Mouse (Mus musculus) left cerebral cortex, postnatal 10 days (tissue): ENCODE data around the gene Tnrc18. TPM values are rescaled to one million over a fixed set of nuclear protein-coding genes. Genes with fewer than 3 reads are reported as not detected.

Experiments
- DNase-seq, 2 experiments: peaks; one replicate each; pipeline ENCODE4 v3.0.0; 2021 to 2022; ENCODE audit warnings: low spot score in 2 of 2, mixed read lengths in 1 of 2; ENCODE audit errors: extremely low spot score in 1 of 2
- intact Hi-C: fragments of 180-260 bp; cut with DNase I; formaldehyde crosslinking; loops from one replicate; pipeline ENCODE4 v1.15.1; 2025
- total RNA-seq, 2 experiments: library from RNA; stranded (reverse); gene quantifications; 2 replicates each; pipeline ENCODE4 v1.2.3; 2021

The Tnrc18 gene
- total RNA-seq, 2 experiments from 2014 or later, result 166 to 177 TPM

DNA sequence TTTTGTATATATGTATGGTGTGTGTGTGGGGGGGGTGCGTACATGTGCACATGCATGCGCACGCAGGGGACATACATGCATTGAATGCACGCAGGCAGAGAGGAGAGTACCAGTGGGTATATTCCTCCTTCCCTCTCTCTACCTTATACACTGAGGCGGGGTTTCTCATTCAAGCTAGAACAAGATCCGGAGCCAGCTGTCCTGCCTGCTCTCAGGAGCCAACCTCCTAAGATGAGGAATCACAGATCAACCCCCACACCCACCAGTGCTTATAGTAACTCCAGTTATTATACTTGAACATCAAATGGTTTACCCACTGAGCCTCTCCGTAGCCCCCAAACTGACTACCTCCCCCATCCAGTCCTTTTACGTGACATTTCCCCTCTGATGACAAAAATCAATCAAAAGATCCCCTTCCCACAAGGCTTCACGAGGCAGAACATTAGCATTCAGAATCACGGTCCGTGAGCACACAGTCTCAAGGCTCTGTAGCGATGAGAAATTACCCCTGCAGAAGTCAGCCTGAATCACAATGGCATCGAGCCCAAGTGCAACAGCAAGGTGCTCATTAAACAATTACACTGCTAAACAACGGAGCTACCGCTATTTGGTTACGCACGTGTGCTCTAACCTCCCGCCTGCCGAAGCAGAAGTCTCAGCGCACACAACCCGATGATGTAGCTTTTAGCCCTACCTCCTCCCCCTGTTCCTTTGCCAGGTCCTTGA, 55.2 kb downstream of the Tnrc18 start:
- intact Hi-C loops, result no loop called here
- DNase-seq, result no peak

DNA sequence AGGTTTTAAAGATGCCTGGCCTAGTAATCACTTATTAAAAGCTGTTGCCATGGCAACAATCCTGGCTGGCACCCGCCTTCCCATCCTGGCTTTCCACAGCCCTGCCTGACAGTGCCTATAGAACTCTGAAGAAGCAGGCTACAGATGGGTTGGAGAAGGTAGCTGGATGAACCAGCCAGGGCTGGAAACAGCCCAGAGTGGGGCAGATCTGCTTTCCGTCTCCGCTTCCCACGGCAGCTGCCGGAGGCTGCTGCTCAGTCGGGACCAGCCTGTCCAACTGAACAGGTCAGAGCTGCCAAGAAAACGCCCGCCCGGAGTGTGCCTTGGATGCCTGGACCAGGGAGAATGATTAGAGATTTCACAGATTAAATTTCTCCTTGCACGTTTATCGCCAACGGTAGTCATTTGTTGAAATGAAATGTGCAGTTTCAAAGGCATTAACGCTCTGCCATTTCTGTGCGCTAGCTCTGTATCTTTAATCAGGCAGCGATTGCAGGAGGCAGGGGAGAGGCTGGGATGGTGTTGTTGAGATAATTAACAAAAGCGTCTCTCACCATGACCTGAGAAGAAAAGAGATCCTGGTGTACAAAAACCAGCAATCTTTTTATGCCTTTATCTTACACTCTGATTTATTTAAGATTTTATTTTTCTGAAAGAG, 56.0 kb downstream of the Tnrc18 start:
- intact Hi-C loops, result no loop called here
- peak; percentile 74 to 75 for DNase-seq

DNA sequence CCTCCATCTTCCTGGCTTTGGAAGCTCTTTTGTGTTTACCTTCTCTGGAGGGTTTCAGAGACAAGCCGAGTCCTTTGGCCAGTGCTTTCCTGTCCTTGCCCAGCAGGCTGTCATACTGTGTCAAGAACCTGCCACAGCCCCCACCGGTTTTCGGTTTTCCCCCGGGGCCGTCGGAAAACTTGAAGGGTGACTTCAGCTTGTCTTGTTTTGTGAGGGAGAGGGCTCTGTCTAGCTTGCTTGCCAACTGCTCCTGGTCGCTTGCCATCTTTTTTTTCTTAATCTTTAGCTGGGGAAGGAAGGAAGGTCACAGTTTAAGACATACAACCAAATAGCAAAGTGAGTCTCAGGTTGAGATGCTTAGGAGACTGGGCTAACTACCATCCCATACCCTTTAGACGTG, 57.7 kb downstream of the Tnrc18 start:
- DNase-seq, result no peak
- intact Hi-C loops, result no loop called here

DNA sequence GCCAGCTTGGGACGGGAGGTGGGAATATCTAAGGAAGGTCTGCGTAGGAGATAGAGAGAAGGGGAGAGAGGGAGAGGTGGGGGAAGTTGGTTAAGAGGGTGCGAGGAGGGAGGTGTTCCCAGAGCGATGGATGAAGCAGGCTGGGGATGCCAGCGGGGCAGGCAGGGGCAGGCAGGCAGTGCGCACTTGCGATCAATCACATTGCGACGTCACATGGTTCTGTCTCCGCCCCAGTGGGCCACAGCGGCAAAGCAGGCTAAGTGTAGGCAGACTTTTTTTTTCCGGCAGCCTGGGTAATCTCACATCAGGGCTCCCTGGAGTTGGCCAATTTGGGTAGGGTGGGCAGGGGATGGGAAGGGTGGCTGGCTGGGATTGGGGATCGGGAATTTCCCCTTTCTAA, 65.2 kb downstream of the Tnrc18 start:
- DNase-seq, result no peak
- intact Hi-C loops, result no loop called here

DNA sequence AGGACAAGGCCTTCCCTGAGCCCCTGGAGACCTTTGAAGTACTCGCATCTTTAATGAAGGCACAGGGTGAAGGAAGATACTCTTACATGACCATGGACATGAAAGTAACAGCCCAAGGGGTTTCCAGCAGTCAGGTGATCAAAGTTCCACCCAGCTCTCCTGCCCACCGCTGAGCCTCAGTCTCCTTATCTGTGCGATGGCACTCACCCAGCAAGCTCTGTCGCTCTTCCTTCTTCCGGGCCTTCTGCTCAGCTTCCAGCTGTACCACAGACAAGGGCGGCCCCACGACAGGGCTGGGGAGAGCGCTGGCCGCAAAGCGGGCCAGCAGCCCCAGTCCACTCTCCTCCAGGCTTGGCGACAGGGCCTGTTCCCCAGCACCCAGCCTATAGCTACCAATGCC, 67.3 kb downstream of the Tnrc18 start:
- DNase-seq, result no peak
- intact Hi-C loops, result no loop called here

DNA sequence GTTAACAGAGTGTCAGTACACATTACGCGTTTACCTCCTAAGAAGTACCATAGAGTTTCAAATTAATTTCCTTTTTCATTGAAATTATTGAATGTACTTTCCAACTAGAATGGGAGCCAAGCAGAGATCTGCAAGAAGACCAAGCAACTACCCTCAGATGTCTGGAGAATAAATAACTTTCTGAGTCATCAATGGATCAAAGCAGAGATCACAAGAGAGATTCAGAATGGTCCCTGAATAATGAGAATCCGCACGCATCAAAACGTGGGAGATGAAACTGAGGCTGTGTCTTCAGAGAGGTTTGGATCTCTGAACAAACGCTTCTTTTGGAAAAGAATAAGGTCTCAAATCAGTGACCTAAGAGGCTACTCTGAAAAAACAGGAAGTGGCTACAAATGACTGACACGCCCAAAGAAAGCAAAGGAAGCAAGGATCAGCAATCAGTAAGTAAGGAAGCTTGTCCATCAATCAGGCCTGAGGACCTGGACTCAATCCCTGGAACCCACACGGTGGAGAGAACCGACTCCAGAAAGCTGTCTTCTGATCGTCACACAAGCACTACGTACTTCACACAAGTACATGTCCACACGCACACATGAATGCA, 70.3 kb downstream of the Tnrc18 start:
- intact Hi-C loops, result loop anchor here (10.0 kb wide), 1 partner anchor 318 kb away; no protein-coding TSS in a partner anchor
- DNase-seq, result no peak

DNA sequence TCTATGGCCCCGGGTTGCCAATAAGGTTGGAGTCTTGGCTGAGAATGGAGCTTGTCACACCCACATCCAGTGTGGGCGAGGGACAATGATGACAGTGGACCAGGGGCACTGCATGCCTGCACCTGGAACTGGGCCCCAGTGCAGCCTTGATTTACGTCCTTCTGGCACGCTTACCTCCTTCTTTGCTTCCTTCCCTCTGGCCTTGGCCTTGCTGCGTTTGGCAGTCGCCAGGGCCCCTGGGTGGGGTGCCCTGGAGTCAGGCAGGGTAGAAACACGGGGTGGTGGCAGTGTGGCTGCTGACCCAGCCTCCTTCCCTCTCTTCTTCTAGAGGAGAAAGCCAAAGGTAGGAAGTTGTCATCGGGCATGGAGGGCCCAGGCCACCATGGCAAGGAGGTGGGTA, 77.5 kb downstream of the Tnrc18 start:
- DNase-seq, result no peak
- intact Hi-C loops, result loop anchor here (10.0 kb wide), 1 partner anchor 325 kb away; no protein-coding TSS in a partner anchor

DNA sequence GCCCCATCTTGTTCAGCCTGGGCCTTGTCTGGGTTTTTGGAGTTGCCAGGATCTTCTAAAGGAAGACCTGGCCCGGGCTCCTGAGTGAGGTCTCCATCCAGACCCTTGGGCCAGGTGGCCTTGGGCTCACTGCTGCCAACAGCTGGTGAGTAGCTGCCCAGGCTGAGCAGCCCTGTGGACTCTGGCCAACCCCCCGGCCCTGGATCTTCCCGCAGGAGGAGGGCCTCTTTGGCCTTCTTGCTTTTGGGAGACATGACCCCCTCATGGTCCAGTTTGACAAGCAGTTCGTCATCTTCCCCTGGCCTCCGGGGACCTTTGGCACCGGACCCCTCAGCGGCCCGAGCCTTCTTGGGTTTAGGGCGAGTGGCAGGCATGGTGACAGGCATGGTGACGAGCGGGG, 85.5 kb downstream of the Tnrc18 start:
- DNase-seq, result no peak
- intact Hi-C loops, result no loop called here

DNA sequence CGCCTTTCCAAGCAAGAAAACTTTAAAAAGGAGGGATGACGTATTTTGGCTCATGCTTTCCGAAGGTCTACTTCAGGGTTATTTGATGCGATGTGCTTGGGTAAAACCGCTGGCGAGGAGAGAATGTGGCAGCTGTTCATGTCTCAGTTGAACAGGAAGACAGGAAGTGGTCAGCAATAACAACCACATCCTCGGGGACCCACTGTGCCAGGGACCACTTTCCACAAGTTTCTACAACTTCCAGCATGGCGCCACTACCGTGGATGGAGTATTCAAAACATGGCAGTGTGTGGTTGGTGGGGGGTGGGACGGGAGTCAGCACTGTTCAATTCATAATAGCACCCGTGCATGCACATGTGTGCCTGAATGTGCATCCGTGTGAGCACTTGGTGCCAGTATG, 87.2 kb downstream of the Tnrc18 start:
- intact Hi-C loops, result no loop called here
- no peak for DNase-seq

DNA sequence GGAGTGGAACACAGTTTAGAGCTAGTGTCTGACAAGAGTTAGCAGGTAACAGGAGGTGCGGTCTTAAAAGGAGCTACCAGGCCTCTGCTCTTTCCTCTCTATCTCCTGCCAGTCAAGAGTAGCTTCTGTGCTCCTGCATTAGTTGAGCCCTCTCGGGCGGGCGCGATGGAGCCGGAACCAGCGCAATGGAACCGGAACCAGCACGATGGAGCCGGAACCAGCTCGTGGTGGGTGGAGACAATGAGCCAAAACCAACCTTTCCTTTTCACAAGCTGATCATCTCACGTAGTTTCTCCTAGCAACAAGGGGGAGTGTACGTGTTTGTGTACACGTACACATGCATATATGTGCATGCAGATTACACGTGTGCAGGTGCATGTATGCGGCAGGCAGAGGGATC, 89.2 kb downstream of the Tnrc18 start:
- intact Hi-C loops, result no loop called here
- DNase-seq, result no peak

DNA sequence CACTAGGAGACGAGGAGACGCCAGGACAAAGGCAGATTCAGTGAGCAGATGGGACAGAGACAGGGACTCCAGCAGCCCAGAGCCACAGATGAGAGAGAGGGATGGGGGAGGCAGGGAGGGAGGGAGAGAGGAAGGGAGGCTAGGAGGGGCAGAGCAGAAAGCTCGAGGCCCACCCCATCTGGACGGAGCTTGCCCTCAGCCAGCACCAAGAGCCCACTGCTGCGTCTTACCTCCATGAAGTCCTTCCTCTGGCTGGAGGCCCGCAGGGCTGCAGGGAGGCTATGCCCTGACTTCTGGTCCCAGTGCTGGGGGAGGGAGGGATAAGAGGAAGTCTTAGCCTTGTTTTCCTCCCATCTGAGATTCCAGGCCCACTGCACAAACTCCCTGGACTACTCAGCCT, 90.7 kb downstream of the Tnrc18 start:
- intact Hi-C loops, result no loop called here
- no peak for DNase-seq

DNA sequence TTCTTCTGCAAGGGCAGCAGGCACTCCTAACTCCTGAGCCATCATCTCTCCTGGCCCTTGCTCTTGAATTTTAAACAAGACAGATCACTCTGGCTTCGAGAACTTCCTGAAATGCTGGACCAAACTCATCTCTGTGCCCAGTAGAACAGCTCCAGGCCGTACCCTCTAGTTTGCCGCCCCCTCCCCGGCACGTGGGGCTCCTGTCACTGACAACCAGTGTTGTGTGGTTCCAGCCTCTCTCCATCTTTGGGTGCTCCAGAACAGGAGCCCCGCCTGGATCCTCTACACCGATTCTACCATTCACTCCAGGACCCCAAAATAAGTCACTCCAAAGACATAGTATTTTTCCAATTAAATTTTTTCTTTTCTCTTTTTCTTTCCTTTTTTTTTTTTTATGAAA, 93.2 kb downstream of the Tnrc18 start:
- intact Hi-C loops, result loop anchor here (5.0 kb wide), 1 partner anchor 118 kb away; no protein-coding TSS in a partner anchor
- DNase-seq, result no peak

DNA sequence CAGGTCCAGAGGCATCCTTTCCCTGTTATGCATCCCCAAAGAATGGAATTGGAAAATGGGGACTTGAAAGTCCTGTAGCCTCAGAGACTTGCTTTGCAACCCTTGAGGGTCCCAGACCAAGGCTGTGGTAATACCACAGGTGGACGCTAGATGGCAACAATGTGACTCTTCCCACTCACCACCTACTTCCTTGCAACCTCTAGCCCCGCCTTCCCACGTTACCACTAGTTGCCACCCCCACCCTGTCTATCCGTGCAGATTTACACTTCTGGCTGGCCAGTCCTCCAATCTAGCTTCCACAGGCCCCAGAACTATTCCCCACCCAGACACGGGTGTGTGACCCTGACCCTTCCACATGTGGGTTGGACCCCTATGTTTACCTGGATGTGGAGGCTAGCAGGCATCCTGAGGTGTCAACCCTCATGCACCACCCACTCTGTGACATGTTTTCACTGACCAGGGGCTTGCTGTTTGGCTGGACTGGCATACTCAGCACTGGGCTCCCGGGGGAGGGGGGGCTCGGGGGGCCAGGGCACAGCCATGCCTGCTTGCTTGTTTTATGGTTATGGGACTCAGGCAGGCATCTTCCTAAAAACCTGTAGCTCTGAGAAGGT, 93.8 kb downstream of the Tnrc18 start:
- DNase-seq, result peak; percentile 65 to 80
- intact Hi-C loops, result loop anchor here (5.0 kb wide), 1 partner anchor 119 kb away; no protein-coding TSS in a partner anchor

DNA sequence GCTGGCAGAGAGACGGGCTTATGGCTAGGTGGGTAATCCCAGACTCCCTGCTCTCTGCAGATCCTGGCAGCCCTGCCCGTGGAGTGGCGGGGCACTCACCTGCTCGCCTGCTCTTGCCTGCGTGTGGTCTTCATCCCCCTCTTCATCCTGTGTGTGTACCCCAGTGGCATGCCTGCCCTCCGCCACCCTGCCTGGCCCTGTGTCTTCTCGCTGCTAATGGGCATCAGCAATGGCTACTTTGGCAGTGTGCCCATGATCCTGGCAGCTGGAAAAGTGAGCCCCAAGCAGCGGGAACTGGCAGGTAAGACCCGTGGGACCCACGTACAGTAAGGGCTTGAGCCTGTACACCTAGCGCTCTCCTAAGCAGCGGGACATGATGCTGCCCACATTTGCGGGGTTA, 97.6 kb downstream of the Tnrc18 start:
- intact Hi-C loops, result loop anchor here (5.0 to 10.0 kb wide), 4 partner anchors 93 to 225 kb away; partner anchors contain the start of gene Wipi2
- peak in 1 of 2 experiments; percentile 41 for DNase-seq

DNA sequence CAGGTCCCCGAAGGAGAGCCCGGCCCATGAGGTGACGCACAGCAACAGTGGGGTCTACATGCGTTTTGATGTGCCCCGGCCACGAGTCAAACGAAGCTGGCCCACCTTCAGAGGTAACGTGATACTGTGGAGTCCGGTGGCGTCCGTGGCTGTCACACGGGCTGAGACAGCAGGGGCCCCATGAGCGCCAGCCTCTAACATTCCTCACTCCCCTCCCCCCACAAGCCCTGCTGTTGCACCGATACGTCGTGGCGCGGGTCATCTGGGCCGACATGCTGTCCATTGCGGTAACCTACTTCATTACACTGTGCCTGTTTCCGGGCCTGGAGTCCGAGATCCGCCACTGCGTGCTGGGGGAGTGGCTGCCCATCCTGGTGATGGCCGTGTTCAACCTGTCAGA, 99.0 kb downstream of the Tnrc18 start:
- intact Hi-C loops, result loop anchor here (5.0 to 10.0 kb wide), 3 partner anchors 91 to 224 kb away; partner anchors contain the start of gene Wipi2
- peak in 1 of 2 experiments; percentile 40 for DNase-seq

DNA sequence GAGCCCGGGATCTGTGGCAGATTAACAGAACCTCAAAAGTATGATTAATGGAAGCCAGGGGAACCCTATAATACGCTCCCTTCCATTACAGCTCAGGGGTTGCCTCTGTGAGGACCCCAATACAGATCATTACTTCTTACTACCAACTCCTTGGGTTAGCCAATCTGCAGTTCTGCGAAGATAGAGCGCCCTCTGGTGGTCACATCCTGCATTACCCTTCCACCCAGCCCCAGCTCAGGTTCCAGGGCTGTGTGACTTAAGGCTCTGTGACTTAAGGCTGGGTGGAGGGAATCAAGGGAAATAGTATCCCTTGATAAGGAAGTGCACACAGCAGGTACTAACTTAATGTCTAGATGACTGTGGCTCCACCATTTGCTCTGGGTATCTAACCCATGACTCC, 99.4 kb downstream of the Tnrc18 start:
- intact Hi-C loops, result loop anchor here (5.0 to 10.0 kb wide), 3 partner anchors 91 to 223 kb away; partner anchors contain the start of gene Wipi2

DNA sequence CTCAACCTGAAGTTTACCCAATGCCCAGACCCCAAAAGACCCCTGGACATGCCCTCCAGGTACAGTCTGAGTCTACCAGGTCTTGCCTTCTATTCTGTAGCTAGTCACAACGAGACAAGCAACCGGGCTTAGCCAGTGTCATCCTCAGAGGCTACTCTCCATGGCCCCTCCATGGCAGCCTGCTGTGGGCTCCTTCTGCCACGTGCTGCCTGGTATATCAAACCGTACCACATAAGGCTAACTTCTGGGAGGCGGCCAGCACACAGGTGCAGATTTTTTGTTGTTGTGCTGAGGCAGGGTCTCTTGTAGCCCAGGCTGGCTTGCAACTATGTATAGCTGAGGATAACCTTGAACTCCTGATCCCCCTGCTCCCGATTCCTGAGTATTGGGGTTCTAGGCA, 101.4 kb downstream of the Tnrc18 start:
- DNase-seq, result peak in 1 of 2 experiments; percentile 12
- intact Hi-C loops, result loop anchor here (2.0 to 10.0 kb wide), 4 partner anchors 43 to 221 kb away; partner anchors contain the start of gene Wipi2

More for the DNA sequence above, 99.4 kb downstream of the Tnrc18 start:
- peak; percentile 77 to 78 for DNase-seq

DNA sequence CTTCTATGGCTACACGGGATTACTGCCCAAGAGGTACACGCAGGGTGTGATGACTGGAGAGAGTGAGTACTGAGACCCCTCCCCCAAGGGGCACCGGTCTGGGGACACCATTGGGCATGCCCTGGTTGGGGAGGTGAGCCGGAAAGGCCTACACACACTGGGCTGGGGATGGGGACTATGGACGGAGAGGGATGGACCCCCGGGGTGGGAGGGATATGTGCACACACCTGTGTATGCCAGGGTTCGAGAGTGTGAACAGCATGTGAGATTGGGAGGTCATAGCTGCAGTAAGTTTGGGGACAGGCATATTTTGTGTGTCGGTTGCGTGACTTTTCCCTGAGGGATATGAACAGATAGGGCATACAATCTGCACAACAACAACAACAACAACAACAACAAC, 102.4 kb downstream of the Tnrc18 start:
- DNase-seq, result no peak
- intact Hi-C loops, result loop anchor here (5.0 to 10.0 kb wide), 3 partner anchors 88 to 220 kb away; partner anchors contain the start of gene Wipi2

DNA sequence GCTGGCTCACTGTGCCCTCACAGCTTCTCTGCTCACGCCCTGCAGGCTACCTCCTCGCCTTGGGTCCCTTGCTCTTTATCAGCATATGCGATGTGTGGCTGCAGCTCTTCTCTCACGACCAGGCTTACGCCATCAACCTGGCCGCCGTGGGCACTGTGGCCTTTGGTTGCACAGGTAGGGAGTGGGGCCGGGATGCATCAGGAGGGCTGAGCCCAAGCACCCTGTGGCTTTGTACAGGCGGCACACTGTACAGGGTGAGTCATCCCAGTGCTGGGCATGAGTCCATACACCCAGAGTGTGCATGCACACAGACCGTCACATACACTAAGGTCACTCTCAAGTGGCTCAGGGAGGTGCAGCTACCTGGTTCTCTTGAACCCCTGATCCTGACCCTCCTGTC, 103.5 kb downstream of the Tnrc18 start:
- intact Hi-C loops, result loop anchor here (10.0 kb wide), 1 partner anchor 219 kb away; no protein-coding TSS in a partner anchor
- no peak for DNase-seq
